Mouse (Mus musculus): ENCODE measurements around the gene 4930404N11Rik. TPM values are rescaled to one million over a fixed set of nuclear protein-coding genes. Genes with fewer than 3 reads are reported as not detected.
A peak's percentile ranks its signal among the peaks of the same experiment; 100 is the strongest.

The 4930404N11Rik gene
- polyA plus RNA-seq, 1 experiment: 7.8 TPM

DNA sequence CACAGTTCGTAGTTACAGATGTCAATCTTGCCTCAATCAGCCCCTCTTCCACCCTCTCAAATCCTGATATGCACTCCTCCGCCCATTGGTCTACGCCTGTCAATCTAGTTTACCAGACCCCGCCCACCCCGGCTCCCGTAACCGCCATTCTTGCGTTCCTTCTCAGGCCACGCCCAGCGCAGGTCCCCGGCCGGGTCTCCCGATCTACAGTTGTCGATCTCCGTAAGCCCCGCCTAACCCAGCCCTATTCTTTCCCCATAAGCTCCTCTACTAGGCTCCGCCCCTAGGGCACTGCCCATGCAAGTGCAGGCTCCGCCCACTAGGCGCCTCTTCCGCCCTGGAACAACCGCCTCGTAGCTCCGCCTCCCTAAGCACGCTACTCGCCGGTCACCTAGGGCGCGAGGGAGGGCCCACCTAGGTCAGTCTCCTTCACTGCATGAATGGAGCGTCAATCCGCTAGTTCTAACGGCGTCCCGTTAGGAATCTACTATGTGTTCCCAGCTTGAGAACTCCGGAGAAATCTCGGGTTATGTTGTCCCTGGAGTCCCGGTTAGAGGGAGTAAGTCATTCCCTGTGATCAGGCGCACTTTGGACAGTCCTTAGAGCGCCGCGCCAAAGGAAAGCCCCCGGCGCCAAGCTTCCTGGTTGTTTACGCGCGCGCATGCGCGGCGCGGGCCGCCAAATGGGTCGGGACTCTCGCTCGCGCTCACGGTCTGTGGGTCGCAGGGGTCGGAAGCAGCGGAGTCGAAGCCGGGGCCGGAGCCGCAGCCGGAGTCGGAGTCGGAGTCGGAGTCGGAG is 44.9 kb downstream of the 4930404N11Rik start, which contains the start of gene Cactin:
Cactin (plus strand) TSS at position 554 of the 798 bp plus-strand sequence.
- H3K27ac ChIP-seq (ENCODE audit: insufficient read depth, low read length): peak within 1 kb of the TSS; percentile 88
- DNase-seq (ENCODE audit: low read depth in 1 of 2, low spot score in 2 of 2): peak; percentile 99 to 100
- 1% methylated on average over 68 of the region's 68 CpGs for WGBS
- H3K36me3 ChIP-seq (ENCODE audit: control insufficient read depth, insufficient read depth, low read length): peaks cover 38% of the 10 kb centered on the region
- H3K4me3 ChIP-seq (ENCODE audit: extremely low read depth, insufficient read depth, insufficient read length): peak within 1 kb of the TSS; percentile 73
- H3K27me3 ChIP-seq (ENCODE audit: control insufficient read depth, insufficient read depth, low read length): no peaks in the 10 kb centered on the region
- peaks cover 9% of the 10 kb centered on the region; the same call in 1 of the 2 replicates for H3K4me1 ChIP-seq (ENCODE audit: control insufficient read depth, insufficient read depth, insufficient read length)
- TF ChIP-seq POLR2A (IDR thresholded peaks at IDR 0.05; ENCODE audit: low read depth, low read length): peak; percentile 37
- TF ChIP-seq CTCF (IDR thresholded peaks at IDR 0.05; ENCODE audit: extremely low read depth, insufficient read depth, insufficient read length, insufficient replicate concordance): no peak; the same call in 1 of the 2 replicates

DNA sequence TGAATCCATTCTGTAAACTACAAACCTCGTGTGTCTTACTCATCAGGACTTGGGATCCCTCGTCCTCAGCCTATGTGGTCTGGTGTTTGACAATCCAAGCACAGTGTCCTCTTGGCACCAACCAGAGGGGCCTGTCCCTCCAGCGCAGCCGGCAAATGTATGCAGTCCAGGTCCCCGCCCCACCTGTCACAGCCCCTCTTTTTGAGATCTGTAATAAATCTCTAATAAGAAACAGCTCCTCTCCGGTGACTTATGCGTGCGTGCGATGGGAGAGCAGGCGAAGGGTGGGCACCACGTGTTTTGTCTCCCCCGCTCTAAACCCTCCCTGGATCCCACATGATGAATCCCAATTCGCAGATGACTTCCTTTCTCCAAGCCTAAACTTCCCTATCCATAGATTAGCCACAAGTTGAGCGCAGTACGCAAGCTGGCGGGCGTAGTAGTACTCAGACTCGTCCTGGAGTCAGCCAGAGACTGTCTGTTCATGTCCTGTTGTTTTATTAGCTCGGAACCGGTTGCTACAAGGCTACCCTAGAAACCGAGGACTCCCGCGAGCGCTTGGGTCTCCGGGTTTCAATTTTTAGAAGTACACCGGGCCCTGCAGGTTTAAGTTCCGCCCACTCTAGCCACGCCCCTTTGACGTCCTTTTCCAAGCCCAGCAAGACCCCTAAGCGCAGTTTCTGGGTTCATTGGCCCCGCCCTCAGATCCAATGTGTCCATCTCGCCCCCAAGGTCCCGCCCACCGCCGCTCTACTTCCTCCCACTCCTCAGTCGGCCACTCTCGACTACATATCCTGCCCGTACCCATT is 45.7 kb downstream of the 4930404N11Rik start:
- peaks cover 35% of the 10 kb centered on the region for H3K36me3 ChIP-seq (ENCODE audit: control insufficient read depth, insufficient read depth, low read length)
- no peaks in the 10 kb centered on the region for H3K27me3 ChIP-seq (ENCODE audit: control insufficient read depth, insufficient read depth, low read length)
- 1% methylated on average over 38 of the region's 38 CpGs for WGBS
- H3K4me3 ChIP-seq (ENCODE audit: extremely low read depth, insufficient read depth, insufficient read length): peak overlapping the region; percentile 60
- peaks cover 9% of the 10 kb centered on the region; the same call in 1 of the 2 replicates for H3K4me1 ChIP-seq (ENCODE audit: control insufficient read depth, insufficient read depth, insufficient read length)
- peak in 1 of 2 experiments; percentile 95 for DNase-seq (ENCODE audit: low read depth in 1 of 2, low spot score in 2 of 2)
- peak overlapping the region; percentile 85 for H3K27ac ChIP-seq (ENCODE audit: insufficient read depth, low read length)
- TF ChIP-seq CTCF (IDR thresholded peaks at IDR 0.05; ENCODE audit: extremely low read depth, insufficient read depth, insufficient read length, insufficient replicate concordance) (no peak), POLR2A (IDR thresholded peaks at IDR 0.05; ENCODE audit: low read depth, low read length) (no peak)

DNA sequence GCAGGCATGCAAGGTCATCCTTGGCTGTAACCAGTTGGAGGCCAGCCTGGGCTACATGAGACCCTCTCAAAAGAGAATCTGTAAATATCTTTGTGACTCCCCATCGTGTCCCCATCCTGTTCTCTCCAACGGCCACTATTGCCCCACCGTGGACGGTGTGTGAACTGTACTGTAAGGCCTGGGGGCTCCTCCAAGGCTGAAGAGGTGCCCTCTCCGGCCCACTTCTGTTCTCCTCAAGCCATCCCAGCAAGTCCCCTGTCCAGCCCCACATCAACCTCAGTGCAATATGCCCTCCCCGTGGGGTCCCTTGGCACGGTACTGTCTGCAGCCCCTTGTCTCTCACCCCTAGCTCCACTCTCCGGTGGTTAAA is 46.3 kb downstream of the 4930404N11Rik start:
- no peak for DNase-seq (ENCODE audit: low read depth in 1 of 2, low spot score in 2 of 2)
- Histone ChIP-seq H3K4me1 (ENCODE audit: control insufficient read depth, insufficient read depth, insufficient read length) (peaks cover 9% of the 10 kb centered on the region; the same call in 1 of the 2 replicates), H3K27me3 (ENCODE audit: control insufficient read depth, insufficient read depth, low read length) (no peaks in the 10 kb centered on the region), H3K27ac (ENCODE audit: insufficient read depth, low read length) (no peak overlapping the region), H3K4me3 (ENCODE audit: extremely low read depth, insufficient read depth, insufficient read length) (no peak overlapping the region), H3K36me3 (ENCODE audit: control insufficient read depth, insufficient read depth, low read length) (peaks cover 30% of the 10 kb centered on the region)
- TF ChIP-seq POLR2A (IDR thresholded peaks at IDR 0.05; ENCODE audit: low read depth, low read length) (no peak), CTCF (IDR thresholded peaks at IDR 0.05; ENCODE audit: extremely low read depth, insufficient read depth, insufficient read length, insufficient replicate concordance) (0 out of 2 replicates have a peak, but pooled peaks have one; percentile 16)
- 35% methylated on average over 8 of the region's 8 CpGs for WGBS

DNA sequence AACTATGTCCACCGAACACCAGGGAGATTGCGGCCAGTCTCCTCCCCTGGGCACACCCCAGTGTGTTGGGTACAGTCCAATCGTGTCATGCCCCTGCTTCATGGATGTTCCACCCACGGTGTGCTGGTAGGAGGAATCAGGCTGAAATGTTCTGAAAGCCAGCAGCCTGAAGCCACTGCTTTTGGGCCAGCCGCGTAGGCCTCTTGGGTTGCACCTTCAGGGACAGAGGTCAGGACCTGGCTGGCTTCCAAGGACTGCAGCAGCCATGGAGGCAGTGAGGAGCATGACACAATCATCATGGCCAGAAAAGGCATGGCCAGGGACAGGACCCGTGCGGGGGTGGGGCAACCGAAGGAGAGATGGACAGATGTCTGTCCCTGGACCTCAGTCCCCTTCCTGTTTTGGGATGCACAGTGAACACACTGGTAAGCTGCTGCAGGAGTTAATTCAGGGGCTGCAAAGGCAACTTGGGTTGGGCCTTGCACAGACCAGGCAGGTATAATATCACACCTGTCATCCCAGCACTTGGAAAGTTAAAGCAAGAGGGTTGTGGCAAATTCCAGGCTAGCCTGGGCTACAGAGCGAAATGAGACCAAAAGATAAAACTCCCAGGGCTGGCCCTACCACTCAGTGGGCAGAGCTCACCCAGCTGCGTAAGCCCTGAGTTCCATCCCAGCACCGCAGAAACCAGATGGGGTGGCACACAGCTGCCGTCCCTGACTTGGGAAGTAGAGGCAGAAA is 46.9 kb downstream of the 4930404N11Rik start:
- WGBS: 87% methylated on average over 13 of the region's 13 CpGs
- Histone ChIP-seq H3K27me3 (ENCODE audit: control insufficient read depth, insufficient read depth, low read length) (no peaks in the 10 kb centered on the region), H3K36me3 (ENCODE audit: control insufficient read depth, insufficient read depth, low read length) (peaks cover 27% of the 10 kb centered on the region), H3K27ac (ENCODE audit: insufficient read depth, low read length) (no peak overlapping the region), H3K4me3 (ENCODE audit: extremely low read depth, insufficient read depth, insufficient read length) (no peak overlapping the region), H3K4me1 (ENCODE audit: control insufficient read depth, insufficient read depth, insufficient read length) (peaks cover 9% of the 10 kb centered on the region; the same call in 1 of the 2 replicates)
- no peak for DNase-seq (ENCODE audit: low read depth in 1 of 2, low spot score in 2 of 2)
- TF ChIP-seq CTCF (IDR thresholded peaks at IDR 0.05; ENCODE audit: extremely low read depth, insufficient read depth, insufficient read length, insufficient replicate concordance) (no peak), POLR2A (IDR thresholded peaks at IDR 0.05; ENCODE audit: low read depth, low read length) (no peak)

DNA sequence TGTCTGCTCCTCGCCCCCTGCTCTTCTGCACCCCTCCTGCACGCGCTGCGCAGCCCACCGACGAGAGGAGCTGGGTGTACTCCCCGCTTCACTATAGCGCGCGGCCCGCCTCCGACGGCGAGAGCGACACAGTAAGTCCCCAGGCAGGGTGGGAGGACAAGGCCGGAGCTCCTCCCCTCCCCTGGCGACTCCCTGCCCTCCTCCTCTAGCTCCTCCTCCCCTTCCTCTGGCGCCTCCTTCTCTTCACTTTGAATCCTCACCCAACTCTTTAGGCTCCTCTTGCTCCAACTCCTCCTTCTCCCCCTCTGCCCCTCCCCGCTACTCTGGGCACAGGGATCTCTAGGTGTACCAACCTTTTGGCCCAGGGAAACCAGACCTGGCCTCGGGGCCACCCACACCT is 48.3 kb downstream of the 4930404N11Rik start:
- TF ChIP-seq CTCF (IDR thresholded peaks at IDR 0.05; ENCODE audit: extremely low read depth, insufficient read depth, insufficient read length, insufficient replicate concordance): no peak
- TF ChIP-seq POLR2A (IDR thresholded peaks at IDR 0.05; ENCODE audit: low read depth, low read length): no peak
- no peak overlapping the region for H3K4me3 ChIP-seq (ENCODE audit: extremely low read depth, insufficient read depth, insufficient read length)
- DNase-seq (ENCODE audit: low read depth in 1 of 2, low spot score in 2 of 2): no peak
- H3K4me1 ChIP-seq (ENCODE audit: control insufficient read depth, insufficient read depth, insufficient read length): peaks cover 9% of the 10 kb centered on the region; the same call in 1 of the 2 replicates
- WGBS: 50% methylated on average over 19 of the region's 20 CpGs
- H3K27me3 ChIP-seq (ENCODE audit: control insufficient read depth, insufficient read depth, low read length): no peaks in the 10 kb centered on the region
- no peak overlapping the region for H3K27ac ChIP-seq (ENCODE audit: insufficient read depth, low read length)
- H3K36me3 ChIP-seq (ENCODE audit: control insufficient read depth, insufficient read depth, low read length): peaks cover 27% of the 10 kb centered on the region

DNA sequence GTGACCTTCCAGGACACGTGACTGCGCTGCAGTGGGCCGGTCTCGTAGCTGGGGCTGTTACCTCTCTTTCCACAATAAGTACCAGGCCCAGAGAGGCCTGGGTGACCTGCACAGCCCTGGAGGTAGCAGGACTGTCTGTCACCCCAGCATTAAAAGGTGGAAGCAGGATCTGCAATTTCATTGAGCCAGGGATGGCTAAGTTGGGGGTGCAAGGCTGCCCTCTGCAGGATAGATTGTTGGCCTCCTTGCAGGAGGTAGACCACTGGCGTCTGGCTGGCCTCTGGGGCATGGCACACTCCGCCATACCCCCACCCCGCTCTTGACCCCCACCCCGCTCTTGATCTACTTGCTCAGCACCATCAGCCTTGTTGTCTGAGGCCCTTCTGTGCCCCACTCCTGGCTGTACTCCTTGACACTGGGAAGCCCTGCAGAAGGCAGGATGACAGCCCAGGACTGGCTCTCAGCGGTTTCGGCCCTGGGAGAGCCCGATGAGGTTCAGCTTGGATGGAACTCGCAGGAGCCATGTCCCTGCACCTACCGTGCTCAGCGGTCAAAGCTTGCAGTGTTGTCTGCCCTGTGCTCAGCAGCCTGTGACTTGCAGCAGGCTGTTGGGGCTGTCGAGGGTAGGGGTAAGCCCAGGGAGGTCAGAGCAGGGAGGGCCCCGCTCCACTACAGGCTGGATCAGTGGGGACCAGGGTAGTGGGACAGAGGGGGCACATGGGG is 49.1 kb downstream of the 4930404N11Rik start:
- Histone ChIP-seq H3K4me3 (ENCODE audit: extremely low read depth, insufficient read depth, insufficient read length) (no peak overlapping the region), H3K27me3 (ENCODE audit: control insufficient read depth, insufficient read depth, low read length) (no peaks in the 10 kb centered on the region), H3K36me3 (ENCODE audit: control insufficient read depth, insufficient read depth, low read length) (peaks cover 34% of the 10 kb centered on the region), H3K27ac (ENCODE audit: insufficient read depth, low read length) (no peak overlapping the region), H3K4me1 (ENCODE audit: control insufficient read depth, insufficient read depth, insufficient read length) (peaks cover 5% of the 10 kb centered on the region; the same call in 1 of the 2 replicates)
- DNase-seq (ENCODE audit: low read depth in 1 of 2, low spot score in 2 of 2): no peak
- TF ChIP-seq POLR2A (IDR thresholded peaks at IDR 0.05; ENCODE audit: low read depth, low read length): no peak
- peak; percentile 38; the same call in 1 of the 2 replicates for TF ChIP-seq CTCF (IDR thresholded peaks at IDR 0.05; ENCODE audit: extremely low read depth, insufficient read depth, insufficient read length, insufficient replicate concordance)
- WGBS: 74% methylated on average over 16 of the region's 16 CpGs

Measured in spleen, adult 2 months (tissue).